Mouse (Mus musculus) layer of hippocampus, adult 2 months (tissue): ENCODE data around the gene Ddx41. TPM values are rescaled to one million over a fixed set of nuclear protein-coding genes. Genes with fewer than 3 reads are reported as not detected.

ENCODE experiments used
- DNase-seq, 2 experiments: peaks; one replicate each; pipeline ENCODE4 v3.0.0; 2022; ENCODE audit warnings: low spot score in 2 of 2
- H3K27ac ChIP-seq: fragments of 200-600 bp; 2 replicates; pipeline ENCODE4 v1.8.1; 2022
- H3K4me3 ChIP-seq: fragments of 200-600 bp; 2 replicates; pipeline ENCODE4 v1.8.1; 2022; ENCODE audit warnings: mild to moderate bottlenecking
- CTCF ChIP-seq: fragments of 200-600 bp; conservative IDR thresholded peaks from 2 replicates; pipeline ENCODE4 v1.8.1; 2022; ENCODE audit warnings: antibody characterized with exemption, mild to moderate bottlenecking, moderate library complexity
- total RNA-seq, 2 experiments: library from RNA; stranded (reverse); gene quantifications; 2 replicates each; pipeline ENCODE4 v1.2.3; 2021

The Ddx41 gene
- total RNA-seq, 2 experiments from 2014 or later = 56.2 to 60.6 TPM

DNA sequence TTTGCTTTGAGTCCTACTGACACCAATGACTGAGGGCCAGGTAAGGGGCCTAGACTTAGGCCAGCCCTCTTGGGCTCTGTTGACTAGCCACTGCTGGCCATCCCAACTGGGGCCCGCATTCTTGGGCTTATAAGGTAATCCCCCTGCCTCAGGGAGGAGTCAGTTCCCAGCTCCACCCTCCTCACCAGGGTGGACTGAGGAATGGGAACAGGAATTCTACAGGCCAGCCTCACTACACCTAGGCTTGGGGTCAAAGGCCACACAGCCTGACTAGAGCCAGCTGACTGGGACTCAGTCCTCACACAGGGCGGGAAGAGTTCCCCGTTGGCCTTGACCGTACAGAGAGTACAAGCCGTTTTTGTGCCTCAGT is 25.0 kb downstream of the Ddx41 start:
- peak overlapping the region; percentile 98 for H3K27ac ChIP-seq
- DNase-seq = no peak
- no peak overlapping the region; the same call in 1 of the 2 replicates for H3K4me3 ChIP-seq
- no peak for TF ChIP-seq CTCF

DNA sequence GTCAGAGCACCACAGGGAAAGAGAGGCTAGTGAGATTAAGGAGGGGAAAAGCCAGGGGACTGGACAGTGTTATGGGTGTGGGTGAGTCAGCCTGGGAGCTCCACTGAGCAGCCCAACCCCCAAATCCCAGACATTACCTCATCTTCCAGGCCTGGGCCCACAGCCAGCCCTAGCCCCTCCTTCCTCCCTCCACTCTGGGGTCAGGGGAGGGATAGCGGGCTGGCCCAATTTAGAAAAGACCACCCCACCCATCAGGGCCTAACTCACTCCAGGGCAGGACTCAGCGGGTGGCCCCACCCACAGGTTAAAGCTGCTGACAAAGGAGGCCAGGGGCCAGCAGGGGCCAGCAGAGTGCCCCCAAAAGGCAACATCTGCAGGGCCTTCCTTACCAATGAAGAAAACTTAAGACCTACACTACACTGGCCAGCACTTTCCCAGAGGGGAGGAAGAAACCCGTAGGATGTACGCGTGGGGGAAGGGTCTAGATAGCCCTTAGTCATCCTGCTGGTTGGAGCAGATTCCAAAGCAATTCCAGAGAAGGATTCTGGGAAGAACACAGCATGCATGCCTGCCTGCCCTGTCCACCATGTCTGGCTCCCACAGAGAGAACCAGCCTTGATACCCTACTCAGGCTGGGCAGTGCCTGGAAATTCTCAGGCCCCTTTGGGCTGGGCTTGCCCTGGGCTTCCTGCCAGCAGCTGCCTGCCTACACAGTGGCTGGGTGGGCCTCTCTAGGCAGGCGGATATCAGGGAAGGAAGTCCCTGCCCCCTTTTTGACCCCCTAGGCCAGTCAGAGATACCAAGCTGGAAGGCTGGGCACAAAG is 25.6 kb downstream of the Ddx41 start:
- peak overlapping the region; percentile 98 for H3K27ac ChIP-seq
- peak; percentile 38 for TF ChIP-seq CTCF

DNA sequence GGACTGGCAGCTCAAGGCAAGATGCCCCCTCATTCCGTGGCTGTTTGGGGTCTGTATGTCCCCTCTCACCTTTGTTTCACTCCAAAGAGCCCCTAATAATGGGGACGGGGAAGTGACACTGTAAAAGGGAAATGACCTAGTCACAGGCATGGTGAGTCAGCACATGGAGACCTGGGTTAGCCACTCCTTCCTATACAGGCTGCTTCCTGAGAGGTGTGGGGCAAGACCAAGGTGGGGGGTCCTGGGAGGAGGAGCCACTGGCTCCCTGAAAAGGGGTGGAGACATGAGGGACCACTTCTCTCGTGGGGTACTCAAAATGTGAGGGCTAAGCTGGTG is 26.2 kb downstream of the Ddx41 start:
- peak overlapping the region; percentile 98; the same call in 1 of the 2 replicates for H3K27ac ChIP-seq
- DNase-seq = no peak

More for the DNA sequence above, 25.6 kb downstream of the Ddx41 start:
- H3K4me3 ChIP-seq = no peak overlapping the region; the same call in 1 of the 2 replicates
- no peak for DNase-seq

DNA sequence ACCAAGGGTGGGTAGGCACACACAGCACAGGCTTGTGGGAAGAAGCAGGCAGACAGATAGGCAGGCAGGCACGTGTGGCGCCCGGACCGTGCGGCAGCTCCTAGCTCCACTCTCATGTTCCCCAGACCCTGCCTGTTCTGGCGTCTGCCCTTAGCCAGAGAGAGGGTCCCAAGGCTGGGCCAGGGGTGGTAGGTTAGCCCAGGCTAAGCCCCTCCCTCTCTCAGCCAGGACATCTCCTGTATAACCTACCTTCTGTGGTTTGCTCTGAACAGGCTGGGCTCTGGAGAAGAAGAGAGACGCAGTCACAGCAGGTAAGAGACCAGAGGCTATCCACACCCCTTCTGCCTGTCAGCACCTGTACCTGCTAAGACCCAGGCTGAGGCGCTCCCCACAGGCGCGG is 27.9 kb downstream of the Ddx41 start:
- DNase-seq = no peak
- Histone ChIP-seq H3K4me3 (no peak overlapping the region), H3K27ac (no peak overlapping the region)
- TF ChIP-seq CTCF = no peak

More for the DNA sequence above, 26.2 kb downstream of the Ddx41 start:
- no peak overlapping the region for H3K4me3 ChIP-seq
- no peak for TF ChIP-seq CTCF

DNA sequence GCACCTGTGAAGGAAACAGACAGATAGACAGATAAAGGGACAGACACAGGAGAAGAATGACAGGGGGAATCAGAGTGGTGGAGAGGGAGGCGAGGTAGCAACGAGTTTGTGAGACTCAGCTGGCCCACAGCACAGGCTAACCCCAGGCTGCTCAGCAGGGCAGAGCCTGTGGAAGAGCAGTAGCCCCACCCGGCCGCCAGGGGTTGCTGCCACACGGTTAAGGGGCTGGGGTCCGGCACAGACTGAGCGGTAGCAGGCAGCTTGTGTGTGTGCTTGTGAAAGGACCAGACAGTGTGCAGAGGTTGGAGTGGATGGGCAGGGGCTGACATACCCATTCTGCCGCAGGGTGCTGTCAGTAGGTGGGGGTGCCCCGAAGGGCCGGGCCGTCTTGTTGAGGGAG is 28.6 kb downstream of the Ddx41 start:
- Histone ChIP-seq H3K4me3 (no peak overlapping the region), H3K27ac (no peak overlapping the region)
- peak; percentile 44 for TF ChIP-seq CTCF
- DNase-seq = no peak

DNA sequence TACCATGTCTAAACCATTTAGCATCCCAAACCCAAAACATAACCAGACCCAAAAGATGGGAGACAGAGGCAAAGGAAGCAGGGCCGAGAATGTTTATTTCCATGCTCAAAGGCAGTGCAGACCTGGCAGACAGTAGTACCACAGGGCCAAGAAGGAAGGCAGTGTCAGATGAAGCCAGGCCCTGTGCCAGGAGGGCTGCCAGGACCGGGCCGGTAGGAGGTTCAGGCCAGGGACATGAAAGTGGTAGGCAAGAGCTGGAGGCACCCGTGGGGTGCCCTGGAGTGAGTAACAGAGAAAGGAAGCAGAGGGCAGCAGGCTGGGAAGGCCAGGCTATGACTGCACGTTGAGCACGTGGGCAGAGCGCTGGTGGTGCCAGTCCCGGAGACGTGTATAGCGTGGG is 29.8 kb downstream of the Ddx41 start:
- Histone ChIP-seq H3K4me3 (no peak overlapping the region), H3K27ac (no peak overlapping the region)
- no peak for DNase-seq
- TF ChIP-seq CTCF = no peak

DNA sequence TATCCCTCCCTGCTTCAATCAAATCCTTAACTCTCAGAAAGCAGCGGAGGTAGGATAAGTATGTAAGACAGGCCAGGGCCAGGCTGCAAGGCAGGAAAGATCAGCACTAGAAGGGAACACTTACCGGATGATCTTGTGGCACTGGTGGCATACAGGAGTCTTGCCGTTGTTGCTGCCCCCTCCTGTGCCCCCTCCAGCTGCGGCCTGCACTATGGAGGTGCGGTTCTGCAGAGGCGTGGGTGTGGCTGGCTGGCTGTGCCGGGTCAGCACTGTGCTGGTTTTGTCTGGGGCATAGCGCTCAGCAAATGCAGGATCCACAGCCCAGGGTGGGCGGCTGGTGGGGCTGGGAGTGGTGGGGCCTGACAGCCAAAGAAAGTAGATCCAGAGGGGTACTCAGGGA is 30.6 kb downstream of the Ddx41 start:
- Histone ChIP-seq H3K4me3 (no peak overlapping the region), H3K27ac (no peak overlapping the region)
- no peak for DNase-seq
- no peak for TF ChIP-seq CTCF

DNA sequence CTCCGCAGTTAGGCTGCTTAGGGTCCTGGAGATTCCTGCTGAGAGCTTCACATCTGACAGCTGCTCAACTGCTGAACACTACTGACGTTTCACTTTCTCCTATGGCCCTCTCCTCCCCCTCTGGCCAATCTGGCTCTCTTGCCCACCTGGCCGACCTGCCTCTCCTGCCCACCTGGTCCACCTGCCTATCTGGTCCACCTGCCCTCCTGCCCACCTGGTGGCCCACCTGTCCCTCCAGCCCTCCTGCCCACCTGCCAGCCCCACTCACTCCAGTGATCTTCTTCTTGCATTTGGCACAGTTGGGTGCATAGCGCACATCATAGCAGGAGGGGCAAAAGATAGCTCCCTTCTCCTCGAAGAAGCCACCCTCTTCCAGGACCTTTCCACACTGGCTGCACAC is 32.1 kb downstream of the Ddx41 start:
- TF ChIP-seq CTCF = no peak
- no peak overlapping the region for H3K27ac ChIP-seq
- no peak for DNase-seq
- no peak overlapping the region for H3K4me3 ChIP-seq

DNA sequence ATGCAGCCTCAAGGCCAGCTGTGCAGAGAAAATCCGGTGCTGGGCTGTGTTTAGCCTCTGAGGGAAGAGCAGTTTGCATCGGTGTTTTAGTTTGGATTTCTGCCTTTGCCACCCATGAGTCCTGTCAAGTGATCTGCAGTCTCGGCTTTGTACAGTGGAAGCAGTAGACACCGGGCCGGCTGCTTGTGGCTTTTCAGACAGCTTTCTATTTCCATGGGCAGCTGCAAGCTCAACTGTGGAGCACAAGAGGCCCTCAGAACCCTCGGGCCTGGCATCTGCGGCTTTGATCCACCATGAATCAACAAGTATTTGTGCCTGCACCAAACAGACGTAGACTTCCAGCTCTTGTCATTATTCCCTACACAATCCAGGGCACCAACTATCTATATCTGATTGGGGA is 34.1 kb downstream of the Ddx41 start:
- no peak for TF ChIP-seq CTCF
- Histone ChIP-seq H3K4me3 (no peak overlapping the region), H3K27ac (no peak overlapping the region)
- DNase-seq = no peak

DNA sequence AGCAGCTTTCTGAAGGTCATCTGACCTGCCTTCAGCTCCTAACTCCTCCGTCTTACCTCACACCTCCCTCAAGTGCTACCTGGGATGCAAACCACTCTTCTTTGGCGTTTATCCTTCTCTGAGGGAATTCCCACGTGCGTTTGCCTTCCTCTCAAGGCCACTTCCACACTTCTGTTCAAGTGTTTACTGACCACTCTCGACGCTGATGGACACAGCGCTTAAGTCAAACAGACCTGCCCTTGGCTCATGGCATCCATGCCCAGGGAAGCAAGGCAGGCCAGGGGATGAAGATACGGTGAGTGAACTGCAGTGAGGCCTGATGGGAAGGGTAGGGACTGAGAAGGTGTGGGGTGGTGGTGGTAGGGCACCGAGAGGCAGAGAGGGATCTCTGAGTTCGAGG is 35.9 kb downstream of the Ddx41 start:
- Histone ChIP-seq H3K4me3 (no peak overlapping the region), H3K27ac (no peak overlapping the region)
- no peak for TF ChIP-seq CTCF
- DNase-seq = no peak

DNA sequence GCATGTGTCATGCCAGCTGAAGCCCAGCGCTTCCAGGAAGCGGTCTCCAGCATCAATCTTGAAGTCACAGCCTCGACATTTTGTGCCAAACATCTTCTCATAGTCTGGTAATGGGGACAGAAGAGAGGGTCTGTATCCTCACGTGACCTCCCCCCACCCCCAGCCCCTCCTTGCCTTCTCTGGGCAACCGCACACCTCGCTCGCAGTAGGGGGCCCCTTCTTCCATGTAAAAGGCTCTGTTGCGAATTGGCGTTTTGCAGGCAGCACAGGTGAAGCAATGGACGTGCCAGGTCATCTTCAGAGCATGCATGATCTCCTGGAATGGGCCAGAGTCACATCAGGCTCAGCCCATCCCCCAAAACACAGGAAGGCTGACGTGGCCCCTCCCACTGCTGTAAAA is 37.6 kb downstream of the Ddx41 start:
- H3K4me3 ChIP-seq = no peak overlapping the region
- DNase-seq = no peak
- no peak overlapping the region; the same call in 1 of the 2 replicates for H3K27ac ChIP-seq
- TF ChIP-seq CTCF = no peak

DNA sequence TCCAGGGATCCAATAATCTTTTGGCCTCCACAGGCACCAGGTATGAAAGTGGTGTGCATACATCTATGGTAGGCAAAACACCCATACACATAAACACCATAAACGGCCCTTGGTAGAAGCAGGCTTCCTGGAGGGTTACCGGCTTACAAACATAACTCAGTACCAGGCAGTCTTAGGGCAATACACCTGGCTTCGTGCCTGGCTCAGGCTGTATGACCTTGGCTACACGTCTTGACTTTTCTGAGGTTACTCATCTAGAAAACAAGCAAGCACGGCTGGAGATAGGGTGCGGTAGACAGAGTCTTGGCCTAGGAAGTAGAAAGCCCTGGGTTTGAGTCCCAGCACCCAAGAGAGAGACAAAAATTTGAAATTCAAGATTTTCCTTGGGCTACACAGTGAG is 39.8 kb downstream of the Ddx41 start:
- no peak overlapping the region for H3K4me3 ChIP-seq
- DNase-seq = no peak
- H3K27ac ChIP-seq = peak overlapping the region; percentile 86
- TF ChIP-seq CTCF = no peak

DNA sequence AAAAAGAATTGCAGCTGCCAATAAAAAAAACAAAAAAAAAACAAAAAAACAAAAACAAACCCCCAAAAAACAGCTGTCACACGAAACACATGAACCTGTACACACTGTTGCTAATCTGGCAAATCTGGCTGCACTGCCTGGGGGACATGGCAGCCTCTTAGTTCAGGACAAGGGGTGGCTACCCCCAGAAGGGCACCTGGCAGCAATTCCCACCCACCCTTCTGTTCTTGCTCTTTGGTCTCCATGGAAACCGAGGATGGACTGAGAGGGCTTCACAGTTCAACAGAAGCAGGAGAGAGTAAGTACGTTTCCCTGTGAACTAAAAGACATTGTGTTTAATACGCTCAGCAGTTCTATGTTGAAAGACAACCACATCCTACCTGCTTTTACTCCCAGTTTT is 40.8 kb downstream of the Ddx41 start:
- H3K27ac ChIP-seq = peak overlapping the region; percentile 86

DNA sequence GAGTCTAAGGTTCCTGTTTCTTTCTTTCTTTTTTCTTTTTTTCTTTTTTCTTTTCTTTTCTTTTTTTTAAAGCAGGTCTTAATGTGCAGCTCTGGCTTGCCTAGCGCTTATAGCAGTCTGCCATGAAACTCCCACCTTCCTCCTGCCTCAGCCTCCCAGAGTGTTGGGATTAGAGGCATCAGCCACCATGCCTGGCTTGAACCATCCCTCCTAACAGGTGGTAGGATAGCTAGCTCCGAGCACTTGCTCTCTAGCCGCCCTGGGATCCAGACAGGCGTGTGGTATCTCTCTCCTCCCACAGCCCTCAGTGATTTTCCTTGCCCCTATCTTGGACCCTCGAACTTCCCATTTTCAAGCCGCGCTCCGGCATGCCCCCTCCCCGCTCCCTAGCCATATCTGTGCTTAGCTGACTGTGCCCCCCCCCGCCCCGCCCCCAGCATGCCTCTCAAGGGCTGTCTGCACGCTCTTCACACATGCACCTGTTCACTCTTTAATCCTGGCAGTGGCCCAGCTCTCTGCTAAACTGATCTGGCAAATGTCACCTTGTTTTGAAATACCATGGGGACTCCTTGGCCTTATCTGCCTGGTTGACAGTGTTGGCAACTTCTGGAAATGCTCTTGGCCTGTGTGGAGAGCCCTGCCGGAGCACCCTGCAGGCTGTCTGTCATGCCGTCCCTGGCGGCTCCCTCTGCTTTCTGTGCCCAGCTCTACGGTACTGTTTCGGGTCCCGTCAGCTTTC is 41.4 kb downstream of the Ddx41 start:
- TF ChIP-seq CTCF = no peak
- Histone ChIP-seq H3K4me3 (no peak overlapping the region), H3K27ac (peak overlapping the region; percentile 86)
- peak in 1 of 2 experiments; percentile 42 for DNase-seq

More for the DNA sequence above, 40.8 kb downstream of the Ddx41 start:
- no peak for TF ChIP-seq CTCF
- no peak for DNase-seq
- H3K4me3 ChIP-seq = no peak overlapping the region
